Mouse (Mus musculus): ENCODE data around the gene Timd2. TPM values are rescaled to one million over a fixed set of nuclear protein-coding genes. Genes with fewer than 3 reads are reported as not detected.
"Not testable (repeated sequence)": the region's sequence is repeated elsewhere in the genome, so short reads cannot be mapped to it uniquely, and the experiment has no call there.

The Timd2 gene
- polyA plus RNA-seq, 1 experiment from 2014 or later = 0.14 TPM

DNA sequence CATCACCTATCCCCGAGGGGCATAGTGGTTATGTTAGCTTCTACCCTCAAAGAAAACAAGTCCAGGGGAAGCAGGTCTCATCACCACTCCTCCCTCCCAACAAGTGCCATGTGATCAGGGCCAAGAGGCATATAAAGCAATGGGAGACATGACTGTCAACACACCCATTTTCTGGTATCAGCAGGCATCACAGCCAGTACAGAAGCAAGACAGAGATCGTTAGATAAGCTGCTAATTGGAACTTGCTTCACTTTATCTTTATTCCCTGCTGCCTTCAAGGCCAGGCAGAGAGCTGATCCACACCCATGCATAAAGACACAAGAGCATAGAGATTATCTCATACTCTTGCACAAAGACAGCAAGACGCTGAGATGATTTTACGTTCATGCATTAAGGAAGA is 43.6 kb downstream of the Timd2 start:
- Histone ChIP-seq H3K4me2 (no peak overlapping the region), H3K9me3 (replicated peaks) (no peaks in the 10 kb centered on the region), H3K27ac (ENCODE audit: poor library complexity, severe bottlenecking) (no peak overlapping the region), H3K36me3 (no peaks in the 10 kb centered on the region), H3K4me1 (replicated peaks) (no peaks in the 10 kb centered on the region), H3K4me3 (no peak overlapping the region), H3K9ac (no peak overlapping the region), H3K27me3 (replicated peaks) (no peaks in the 10 kb centered on the region)
- WGBS = 62% methylated on average over 4 of the region's 4 CpGs
- ATAC-seq (ENCODE audit: insufficient number of reproducible peaks, low FRiP score) = no peak

DNA sequence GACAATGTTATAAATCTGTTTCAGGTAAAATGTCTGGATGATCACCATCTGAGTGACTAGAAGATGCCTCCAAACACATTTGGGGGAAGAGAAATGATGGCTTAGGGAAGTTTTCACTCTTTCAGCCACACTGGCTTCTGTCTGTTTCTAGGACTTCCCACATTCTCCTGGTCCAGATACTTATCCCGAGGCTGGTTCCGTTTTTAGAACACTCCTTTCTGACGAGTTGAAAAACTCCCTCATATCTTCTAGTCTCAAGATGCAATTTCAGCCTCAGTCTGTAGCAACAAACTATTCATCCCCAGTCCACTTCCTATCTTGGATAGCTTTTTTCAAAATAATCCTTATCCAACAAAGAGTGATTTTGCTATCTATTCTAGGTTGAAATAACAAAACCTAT is 54.4 kb downstream of the Timd2 start:
- H3K4me3 ChIP-seq = no peak overlapping the region

DNA sequence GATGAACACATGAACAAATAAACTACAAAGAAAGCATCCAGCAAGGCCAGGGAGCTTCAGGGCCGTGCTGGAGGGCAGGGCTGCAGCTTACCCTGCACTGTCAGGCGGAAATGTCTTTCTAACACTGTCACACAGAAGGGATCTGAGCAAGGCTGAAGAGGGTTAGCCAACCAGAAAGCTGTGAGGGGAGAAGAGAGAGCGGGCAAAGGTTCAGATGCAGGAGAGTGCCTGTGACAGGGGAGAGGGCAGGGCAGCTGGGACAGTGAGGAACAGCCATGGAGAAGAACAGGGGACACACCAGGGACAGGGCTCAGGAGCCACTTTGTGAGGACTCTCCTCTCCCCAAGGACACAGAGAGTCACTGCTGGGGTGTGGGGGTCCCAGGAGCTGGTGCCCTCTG is 57.2 kb downstream of the Timd2 start:
- H3K4me1 ChIP-seq (replicated peaks); H3K4me2 ChIP-seq; H3K9ac ChIP-seq; ATAC-seq (ENCODE audit: insufficient number of reproducible peaks, low FRiP score); H3K4me3 ChIP-seq; H3K9me3 ChIP-seq (replicated peaks); H3K36me3 ChIP-seq; H3K27me3 ChIP-seq (replicated peaks); H3K27ac ChIP-seq (ENCODE audit: poor library complexity, severe bottlenecking): not testable (repeated sequence)
- WGBS = 70% methylated on average over 3 of the region's 3 CpGs

More for the DNA sequence above, 54.4 kb downstream of the Timd2 start:
- H3K4me1 ChIP-seq (replicated peaks) = no peaks in the 10 kb centered on the region
- no peaks in the 10 kb centered on the region for H3K36me3 ChIP-seq
- no peak overlapping the region for H3K27ac ChIP-seq (ENCODE audit: poor library complexity, severe bottlenecking)
- no peak for ATAC-seq (ENCODE audit: insufficient number of reproducible peaks, low FRiP score)
- H3K9ac ChIP-seq = no peak overlapping the region
- WGBS = 41% methylated on average over 3 of the region's 3 CpGs
- no peaks in the 10 kb centered on the region for H3K9me3 ChIP-seq (replicated peaks)
- no peaks in the 10 kb centered on the region for H3K27me3 ChIP-seq (replicated peaks)
- H3K4me2 ChIP-seq = no peak overlapping the region

DNA sequence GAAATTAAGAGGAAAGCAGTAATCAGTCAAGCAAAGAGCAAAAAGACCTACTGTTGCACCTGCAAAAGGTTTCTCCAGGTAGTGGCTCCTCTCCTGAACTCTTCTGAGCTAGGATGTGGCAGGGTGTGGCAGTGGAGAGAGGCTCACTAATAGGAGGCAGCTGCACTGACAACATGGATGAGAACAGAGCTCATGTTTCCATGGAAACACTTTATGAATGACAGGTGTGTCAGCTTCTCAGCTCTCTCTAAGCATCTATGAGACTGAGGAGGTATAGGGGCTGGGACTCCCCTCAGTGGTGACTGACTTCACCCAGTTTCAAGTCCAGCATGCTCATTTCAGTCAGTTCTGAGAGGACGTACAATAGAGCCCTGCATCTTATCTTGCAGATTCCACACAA is 62.0 kb downstream of the Timd2 start:
- Histone ChIP-seq H3K27me3 (replicated peaks) (no peaks in the 10 kb centered on the region), H3K4me2 (no peak overlapping the region), H3K9ac (no peak overlapping the region), H3K4me3 (no peak overlapping the region), H3K27ac (ENCODE audit: poor library complexity, severe bottlenecking) (no peak overlapping the region), H3K9me3 (replicated peaks) (no peaks in the 10 kb centered on the region), H3K36me3 (no peaks in the 10 kb centered on the region), H3K4me1 (replicated peaks) (no peaks in the 10 kb centered on the region)
- WGBS = 32% methylated on average over 1 of the region's 1 CpGs
- no peak for ATAC-seq (ENCODE audit: insufficient number of reproducible peaks, low FRiP score)

DNA sequence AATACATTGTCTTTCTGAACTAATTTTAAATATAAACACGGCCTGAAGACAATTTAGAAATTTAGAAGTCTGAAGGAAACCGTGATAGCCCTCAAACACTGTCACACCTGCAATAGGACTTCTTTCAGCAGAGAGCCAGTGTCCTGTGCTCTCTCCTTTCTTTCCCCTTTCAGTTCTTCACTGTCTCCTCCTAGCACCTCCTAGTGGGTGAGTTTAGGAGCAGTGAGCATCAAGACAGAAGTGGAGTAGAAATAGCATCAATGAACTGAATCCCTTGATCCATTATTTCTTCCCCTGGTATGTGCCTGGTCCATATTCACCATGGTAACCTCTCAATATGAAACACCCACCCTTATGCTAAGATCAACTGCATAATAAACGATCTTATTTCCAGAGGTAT is 70.3 kb downstream of the Timd2 start:
- Histone ChIP-seq H3K4me3 (no peak overlapping the region), H3K36me3 (no peaks in the 10 kb centered on the region), H3K4me1 (replicated peaks) (no peaks in the 10 kb centered on the region), H3K9ac (no peak overlapping the region), H3K4me2 (no peak overlapping the region), H3K9me3 (replicated peaks) (no peaks in the 10 kb centered on the region), H3K27me3 (replicated peaks) (no peaks in the 10 kb centered on the region), H3K27ac (ENCODE audit: poor library complexity, severe bottlenecking) (no peak overlapping the region)
- 65% methylated on average over 3 of the region's 3 CpGs for WGBS
- no peak for ATAC-seq (ENCODE audit: insufficient number of reproducible peaks, low FRiP score)

DNA sequence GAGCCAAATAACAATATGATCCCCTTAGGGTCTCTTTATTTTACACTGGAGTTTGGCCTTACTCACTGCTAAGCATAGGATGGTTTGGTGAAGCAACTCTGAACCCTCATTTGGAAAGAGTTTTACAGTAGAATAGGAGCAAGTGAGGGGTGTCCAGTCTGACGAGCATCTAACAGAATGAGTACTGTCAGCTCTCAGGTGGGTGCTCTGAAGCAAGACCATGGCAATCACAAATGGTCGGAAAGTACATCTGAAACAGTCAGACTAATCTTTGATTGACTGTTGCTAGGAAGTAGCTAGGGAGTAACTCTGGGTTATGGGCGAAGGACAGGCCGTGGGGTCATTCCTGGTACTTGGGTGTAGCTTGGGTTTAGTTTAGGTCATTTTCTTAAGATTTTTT is 71.3 kb downstream of the Timd2 start:
- H3K4me3 ChIP-seq; H3K4me1 ChIP-seq (replicated peaks); H3K4me2 ChIP-seq; H3K27ac ChIP-seq (ENCODE audit: poor library complexity, severe bottlenecking); H3K27me3 ChIP-seq (replicated peaks); H3K36me3 ChIP-seq; H3K9ac ChIP-seq; ATAC-seq (ENCODE audit: insufficient number of reproducible peaks, low FRiP score); H3K9me3 ChIP-seq (replicated peaks): not testable (repeated sequence)
- WGBS = 83% methylated on average over 4 of the region's 4 CpGs

DNA sequence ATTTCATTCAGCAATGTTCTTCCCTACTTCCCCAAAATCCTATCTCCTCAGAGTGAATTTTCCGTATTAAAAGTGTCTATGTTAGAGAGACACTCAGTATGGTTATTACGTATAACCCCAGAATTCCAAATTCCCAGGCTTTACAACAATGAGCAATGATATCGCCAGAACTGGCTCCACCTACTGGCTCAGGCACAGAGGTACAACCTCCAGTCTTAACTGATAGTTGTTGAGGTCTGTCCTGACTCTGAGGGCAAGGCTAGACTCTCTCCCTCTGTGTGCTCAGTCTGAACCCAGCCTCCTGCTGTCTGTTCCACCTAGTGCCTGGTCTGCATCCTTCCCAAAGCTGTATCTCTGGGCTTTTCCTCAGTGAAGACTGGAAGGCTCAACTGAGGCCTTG is 75.2 kb downstream of the Timd2 start:
- Histone ChIP-seq H3K4me1 (replicated peaks) (no peaks in the 10 kb centered on the region), H3K4me3 (no peak overlapping the region), H3K27me3 (replicated peaks) (no peaks in the 10 kb centered on the region), H3K9me3 (replicated peaks) (no peaks in the 10 kb centered on the region), H3K27ac (ENCODE audit: poor library complexity, severe bottlenecking) (no peak overlapping the region), H3K4me2 (no peak overlapping the region), H3K9ac (no peak overlapping the region), H3K36me3 (no peaks in the 10 kb centered on the region)
- 27% methylated on average over 3 of the region's 3 CpGs for WGBS
- no peak for ATAC-seq (ENCODE audit: insufficient number of reproducible peaks, low FRiP score)

DNA sequence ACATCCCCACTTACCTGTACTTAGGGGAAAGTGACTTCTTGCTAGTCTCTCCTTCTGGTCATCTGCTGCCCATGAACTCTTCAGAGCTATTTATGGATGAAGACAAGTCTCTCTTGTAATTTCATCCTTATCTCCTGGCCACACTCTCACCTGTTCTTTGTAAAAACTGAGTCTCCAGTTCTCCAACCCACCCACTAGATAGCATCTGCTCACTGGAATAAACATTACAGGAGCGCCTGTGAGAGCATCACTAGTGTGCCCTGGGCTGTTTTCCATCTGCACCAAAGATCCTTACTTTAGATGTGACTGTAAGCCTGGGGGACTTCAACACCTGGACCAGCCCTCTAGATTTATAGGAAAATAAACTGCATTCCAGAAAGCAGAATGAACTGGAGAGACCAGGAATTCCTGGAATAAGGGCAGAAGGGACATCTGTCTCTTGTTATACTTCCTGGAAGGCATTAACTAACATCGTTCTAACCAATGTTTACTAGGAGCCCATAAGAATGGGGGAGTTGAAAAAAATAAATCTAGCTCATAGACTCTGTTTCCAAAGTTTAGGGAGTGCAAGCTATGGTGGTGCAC is 77.6 kb downstream of the Timd2 start, which contains the start of gene Dppa1:
TSS of gene Dppa1 (minus strand) at position 51 of the 585 bp plus-strand sequence.
- Histone ChIP-seq H3K36me3 (no peaks in the 10 kb centered on the region), H3K4me2 (no peak within 1 kb of the TSS), H3K4me3 (no peak within 1 kb of the TSS), H3K4me1 (replicated peaks) (no peaks in the 10 kb centered on the region), H3K27me3 (replicated peaks) (no peaks in the 10 kb centered on the region), H3K9me3 (replicated peaks) (no peaks in the 10 kb centered on the region), H3K9ac (no peak within 1 kb of the TSS), H3K27ac (ENCODE audit: poor library complexity, severe bottlenecking) (no peak within 1 kb of the TSS)
- ATAC-seq (ENCODE audit: insufficient number of reproducible peaks, low FRiP score) = no peak
- WGBS = 68% methylated on average over 2 of the region's 2 CpGs

DNA sequence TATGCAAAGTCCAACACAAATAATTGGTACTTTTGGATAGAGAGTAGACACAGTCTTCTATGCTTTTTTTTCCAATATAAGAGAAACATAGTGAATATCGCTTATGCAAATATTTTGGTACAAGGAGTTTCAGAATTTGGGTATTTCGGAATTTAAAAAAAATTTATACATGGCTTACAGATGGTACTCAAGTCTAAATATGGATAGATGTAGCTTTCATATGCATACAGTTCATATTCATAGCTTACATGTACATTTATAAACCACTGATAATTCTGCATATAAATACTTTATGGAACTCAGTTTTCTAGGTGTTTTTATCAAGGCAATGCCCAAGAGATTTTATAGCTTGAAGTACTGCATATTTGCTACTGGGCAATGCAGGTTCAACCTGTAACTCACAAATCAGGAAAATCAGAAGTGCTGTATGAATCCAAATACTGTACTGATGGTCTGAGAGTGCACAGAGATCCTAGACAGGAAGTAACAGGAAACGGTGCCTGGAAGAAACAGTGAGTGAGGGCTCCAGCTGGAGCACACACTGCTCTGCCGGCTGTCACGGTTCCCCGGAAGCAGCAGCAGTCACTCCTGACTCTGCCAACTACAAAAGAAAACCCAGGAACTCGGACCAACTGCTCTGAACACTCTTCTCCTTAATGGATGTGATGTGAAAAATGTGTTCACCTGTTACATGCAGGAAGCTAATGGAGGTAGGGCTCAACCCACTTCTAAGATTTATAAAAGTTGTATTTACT is 86.3 kb downstream of the Timd2 start:
- H3K4me2 ChIP-seq = no peak overlapping the region
- no peak overlapping the region for H3K9ac ChIP-seq
- WGBS = 56% methylated on average over 7 of the region's 7 CpGs
- ATAC-seq (ENCODE audit: insufficient number of reproducible peaks, low FRiP score) = no peak
- H3K9me3 ChIP-seq (replicated peaks) = no peaks in the 10 kb centered on the region
- H3K4me1 ChIP-seq (replicated peaks) = no peaks in the 10 kb centered on the region
- H3K27ac ChIP-seq (ENCODE audit: poor library complexity, severe bottlenecking) = no peak overlapping the region
- H3K4me3 ChIP-seq = no peak overlapping the region
- no peaks in the 10 kb centered on the region for H3K27me3 ChIP-seq (replicated peaks)
- H3K36me3 ChIP-seq = no peaks in the 10 kb centered on the region

DNA sequence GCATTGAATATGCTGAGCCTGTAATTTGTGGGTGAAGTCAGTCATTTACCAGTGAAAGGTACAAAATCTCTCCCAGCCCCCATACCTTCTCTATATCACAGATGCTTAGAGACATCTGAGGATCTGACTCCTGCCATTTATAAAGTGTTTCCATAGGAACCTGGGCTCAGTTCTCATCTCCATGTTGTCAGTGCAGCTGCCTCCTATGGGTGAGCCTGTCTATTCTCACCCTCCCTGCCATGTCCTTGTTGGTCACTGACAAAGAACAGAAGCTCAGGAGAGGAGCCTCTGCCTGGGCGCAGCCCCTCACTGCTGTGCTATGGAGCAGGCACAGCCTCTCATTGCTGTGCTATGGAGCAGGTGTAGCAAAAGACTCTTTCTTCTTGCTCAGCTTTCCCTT is 86.9 kb downstream of the Timd2 start:
- no peaks in the 10 kb centered on the region for H3K27me3 ChIP-seq (replicated peaks)
- 68% methylated on average over 1 of the region's 1 CpGs for WGBS
- H3K9ac ChIP-seq = no peak overlapping the region
- H3K36me3 ChIP-seq = no peaks in the 10 kb centered on the region
- no peak overlapping the region for H3K4me3 ChIP-seq
- H3K27ac ChIP-seq (ENCODE audit: poor library complexity, severe bottlenecking) = no peak overlapping the region
- no peaks in the 10 kb centered on the region for H3K4me1 ChIP-seq (replicated peaks)
- ATAC-seq (ENCODE audit: insufficient number of reproducible peaks, low FRiP score) = no peak
- no peaks in the 10 kb centered on the region for H3K9me3 ChIP-seq (replicated peaks)
- no peak overlapping the region for H3K4me2 ChIP-seq
